Mouse (Mus musculus): ENCODE measurements around the gene Zfp831.

The Zfp831 gene

GRCm38 (mm10) chr2:174652864-174653263 lies 9.5 kb downstream of the Zfp831 start:
- DNase-seq: no peak

GRCm38 (mm10) chr2:174655341-174655740 lies 12.0 kb downstream of the Zfp831 start:
- no peak for DNase-seq

- DNase-seq: peak in 1 of 2 experiments; percentile 33
Measured at GRCm38 (mm10) chr2:174658229-174658844, 15.0 kb downstream of the Zfp831 start.

GRCm38 (mm10) chr2:174659874-174660273 lies 16.5 kb downstream of the Zfp831 start:
- DNase-seq: no peak

GRCm38 (mm10) chr2:174660321-174660720 lies 17.0 kb downstream of the Zfp831 start:
- no peak for DNase-seq

GRCm38 (mm10) chr2:174661436-174662171 lies 18.3 kb downstream of the Zfp831 start:
- no peak for DNase-seq

- DNase-seq: no peak
Measured at GRCm38 (mm10) chr2:174662593-174662992, 19.3 kb downstream of the Zfp831 start.

- no peak for DNase-seq
Measured at GRCm38 (mm10) chr2:174665404-174665803, 22.1 kb downstream of the Zfp831 start.

GRCm38 (mm10) chr2:174668806-174669205 lies 25.5 kb downstream of the Zfp831 start:
- DNase-seq: no peak

GRCm38 (mm10) chr2:174672506-174673190 lies 29.3 kb downstream of the Zfp831 start:
- peak in 1 of 2 experiments; percentile 26 for DNase-seq

GRCm38 (mm10) chr2:174673592-174674286 lies 30.4 kb downstream of the Zfp831 start:
- peak; percentile 57 to 63 for DNase-seq

GRCm38 (mm10) chr2:174674287-174675045 lies 31.1 kb downstream of the Zfp831 start:
- no peak for DNase-seq

GRCm38 (mm10) chr2:174675642-174676041 lies 32.3 kb downstream of the Zfp831 start:
- DNase-seq: peak; percentile 22 to 50

- DNase-seq: no peak
Measured at GRCm38 (mm10) chr2:174701351-174701750, 58.0 kb downstream of the Zfp831 start.

GRCm38 (mm10) chr2:174707101-174707500 lies 63.8 kb downstream of the Zfp831 start:
- DNase-seq: no peak

- no peak for DNase-seq
Measured at GRCm38 (mm10) chr2:174708587-174708986, 65.3 kb downstream of the Zfp831 start.

GRCm38 (mm10) chr2:174710185-174710584 lies 66.9 kb downstream of the Zfp831 start:
- no peak for DNase-seq

- DNase-seq: no peak
Measured at GRCm38 (mm10) chr2:174712043-174712442, 68.7 kb downstream of the Zfp831 start.

GRCm38 (mm10) chr2:174715938-174716337 lies 72.6 kb downstream of the Zfp831 start:
- no peak for DNase-seq

- DNase-seq: no peak
Measured at GRCm38 (mm10) chr2:174717857-174718256, 74.5 kb downstream of the Zfp831 start.

- DNase-seq: no peak
Measured at GRCm38 (mm10) chr2:174727114-174727823, 83.9 kb downstream of the Zfp831 start.

- no peak for DNase-seq
Measured at GRCm38 (mm10) chr2:174731939-174732338, 88.6 kb downstream of the Zfp831 start.

Measured in thymus, adult 18-20 months (tissue).